Mouse (Mus musculus): ENCODE data around the gene Fam210b. TPM values are rescaled to one million over a fixed set of nuclear protein-coding genes. Genes with fewer than 3 reads are reported as not detected.
A peak's percentile ranks its signal among the peaks of the same experiment; 100 is the strongest.

Fam210b gene
- polyA plus RNA-seq, 1 experiment from 2014 or later, result 15.8 TPM

- H3K4me1 ChIP-seq (replicated peaks), result no peaks in the 10 kb centered on the region
- H3K4me3 ChIP-seq, result no peak overlapping the region
- H3K27me3 ChIP-seq, result peaks cover 31% of the 10 kb centered on the region
- H3K27ac ChIP-seq, result no peak overlapping the region
- ATAC-seq (replicated peaks; ENCODE audit: insufficient number of reproducible peaks, insufficient read depth, low FRiP score, low read depth), result no peak
- no peaks in the 10 kb centered on the region for H3K36me3 ChIP-seq
- H3K9ac ChIP-seq, result no peak overlapping the region
- H3K9me3 ChIP-seq (replicated peaks), result no peaks in the 10 kb centered on the region
- 4% methylated on average over 13 of the region's 13 CpGs for WGBS
- H3K4me2 ChIP-seq, result no peak overlapping the region
Measured at GRCm38 (mm10) chr2:172329179-172329578, 16.2 kb upstream of the Fam210b start.

- H3K9me3 ChIP-seq (replicated peaks), result no peaks in the 10 kb centered on the region
- no peak overlapping the region for H3K27ac ChIP-seq
- H3K4me2 ChIP-seq, result no peak overlapping the region
- no peaks in the 10 kb centered on the region for H3K36me3 ChIP-seq
- 81% methylated on average over 19 of the region's 19 CpGs for WGBS
- no peaks in the 10 kb centered on the region for H3K4me1 ChIP-seq (replicated peaks)
- no peak for ATAC-seq (replicated peaks; ENCODE audit: insufficient number of reproducible peaks, insufficient read depth, low FRiP score, low read depth)
- H3K27me3 ChIP-seq, result no peaks in the 10 kb centered on the region; the same call in 1 of the 2 replicates
- no peak overlapping the region for H3K4me3 ChIP-seq
- no peak overlapping the region for H3K9ac ChIP-seq
Measured at GRCm38 (mm10) chr2:172338206-172338942, 7.0 kb upstream of the Fam210b start.

- Histone ChIP-seq H3K4me3 (no peak overlapping the region), H3K4me1 (replicated peaks) (peaks cover 8% of the 10 kb centered on the region), H3K4me2 (no peak overlapping the region), H3K27me3 (no peaks in the 10 kb centered on the region), H3K9ac (no peak overlapping the region), H3K36me3 (no peaks in the 10 kb centered on the region), H3K9me3 (replicated peaks) (no peaks in the 10 kb centered on the region), H3K27ac (no peak overlapping the region)
- 58% methylated on average over 3 of the region's 3 CpGs for WGBS
- ATAC-seq (replicated peaks; ENCODE audit: insufficient number of reproducible peaks, insufficient read depth, low FRiP score, low read depth), result no peak
Measured at GRCm38 (mm10) chr2:172340936-172341335, 4.4 kb upstream of the Fam210b start.

GRCm38 (mm10) chr2:172341606-172342005 is 3.8 kb upstream of the Fam210b start:
- no peaks in the 10 kb centered on the region for H3K9me3 ChIP-seq (replicated peaks)
- no peak overlapping the region for H3K4me2 ChIP-seq
- no peak overlapping the region for H3K9ac ChIP-seq
- H3K36me3 ChIP-seq, result no peaks in the 10 kb centered on the region
- no peaks in the 10 kb centered on the region for H3K27me3 ChIP-seq
- no peak for ATAC-seq (replicated peaks; ENCODE audit: insufficient number of reproducible peaks, insufficient read depth, low FRiP score, low read depth)
- H3K27ac ChIP-seq, result no peak overlapping the region
- H3K4me3 ChIP-seq, result no peak overlapping the region
- 41% methylated on average over 5 of the region's 5 CpGs for WGBS
- peaks cover 14% of the 10 kb centered on the region for H3K4me1 ChIP-seq (replicated peaks)

- H3K36me3 ChIP-seq, result no peaks in the 10 kb centered on the region
- no peak overlapping the region for H3K27ac ChIP-seq
- no peaks in the 10 kb centered on the region for H3K27me3 ChIP-seq
- peaks cover 29% of the 10 kb centered on the region for H3K4me1 ChIP-seq (replicated peaks)
- H3K4me3 ChIP-seq, result no peak overlapping the region
- H3K9me3 ChIP-seq (replicated peaks), result no peaks in the 10 kb centered on the region
- H3K9ac ChIP-seq, result no peak overlapping the region
- ATAC-seq (replicated peaks; ENCODE audit: insufficient number of reproducible peaks, insufficient read depth, low FRiP score, low read depth), result no peak
- 84% methylated on average over 7 of the region's 7 CpGs for WGBS
- no peak overlapping the region for H3K4me2 ChIP-seq
Measured at GRCm38 (mm10) chr2:172343751-172344150, 1.6 kb upstream of the Fam210b start.

GRCm38 (mm10) chr2:172344669-172345068 is 696 bp upstream of the Fam210b start:
- Histone ChIP-seq H3K4me3 (peak overlapping the region; percentile 74), H3K9me3 (replicated peaks) (no peaks in the 10 kb centered on the region), H3K27ac (peak overlapping the region; percentile 61), H3K36me3 (no peaks in the 10 kb centered on the region), H3K9ac (0 out of 2 replicates have a peak overlapping the region, but pooled peaks have one; percentile 18), H3K27me3 (no peaks in the 10 kb centered on the region), H3K4me2 (peak overlapping the region; percentile 96), H3K4me1 (replicated peaks) (peaks cover 34% of the 10 kb centered on the region)
- ATAC-seq (replicated peaks; ENCODE audit: insufficient number of reproducible peaks, insufficient read depth, low FRiP score, low read depth), result no peak
- 34% methylated on average over 5 of the region's 5 CpGs for WGBS

- H3K4me1 ChIP-seq (replicated peaks), result peaks cover 34% of the 10 kb centered on the region
Measured at GRCm38 (mm10) chr2:172346034-172346929, 917 bp downstream of the Fam210b start.

GRCm38 (mm10) chr2:172346933-172347611 is 1.7 kb downstream of the Fam210b start:
- no peaks in the 10 kb centered on the region for H3K36me3 ChIP-seq
- H3K4me2 ChIP-seq, result peak overlapping the region; percentile 96
- no peak overlapping the region for H3K27ac ChIP-seq
- ATAC-seq (replicated peaks; ENCODE audit: insufficient number of reproducible peaks, insufficient read depth, low FRiP score, low read depth), result no peak
- no peak overlapping the region for H3K9ac ChIP-seq
- 59% methylated on average over 8 of the region's 8 CpGs for WGBS
- no peaks in the 10 kb centered on the region for H3K27me3 ChIP-seq
- H3K4me1 ChIP-seq (replicated peaks), result peaks cover 34% of the 10 kb centered on the region
- H3K9me3 ChIP-seq (replicated peaks), result no peaks in the 10 kb centered on the region
- H3K4me3 ChIP-seq, result peak overlapping the region; percentile 74; the same call in 1 of the 2 replicates

More at GRCm38 (mm10) chr2:172346034-172346929, 917 bp downstream of the Fam210b start:
- Histone ChIP-seq H3K4me3 (peak overlapping the region; percentile 74), H3K9ac (peak overlapping the region; percentile 69), H3K36me3 (no peaks in the 10 kb centered on the region), H3K27ac (peak overlapping the region; percentile 56), H3K4me2 (peak overlapping the region; percentile 96), H3K27me3 (no peaks in the 10 kb centered on the region), H3K9me3 (replicated peaks) (no peaks in the 10 kb centered on the region)
- WGBS, result 8% methylated on average over 31 of the region's 31 CpGs
- ATAC-seq (replicated peaks; ENCODE audit: insufficient number of reproducible peaks, insufficient read depth, low FRiP score, low read depth), result no peak

GRCm38 (mm10) chr2:172348297-172348950 is 3.1 kb downstream of the Fam210b start:
- no peak for ATAC-seq (replicated peaks; ENCODE audit: insufficient number of reproducible peaks, insufficient read depth, low FRiP score, low read depth)
- WGBS, result 31% methylated on average over 3 of the region's 3 CpGs

GRCm38 (mm10) chr2:172349776-172350175 is 4.4 kb downstream of the Fam210b start:
- H3K36me3 ChIP-seq, result no peaks in the 10 kb centered on the region
- H3K4me3 ChIP-seq, result no peak overlapping the region
- no peak overlapping the region for H3K4me2 ChIP-seq
- no peak overlapping the region for H3K9ac ChIP-seq
- WGBS, result 75% methylated on average over 14 of the region's 14 CpGs
- H3K27ac ChIP-seq, result no peak overlapping the region
- no peak for ATAC-seq (replicated peaks; ENCODE audit: insufficient number of reproducible peaks, insufficient read depth, low FRiP score, low read depth)
- H3K27me3 ChIP-seq, result no peaks in the 10 kb centered on the region
- H3K4me1 ChIP-seq (replicated peaks), result peaks cover 29% of the 10 kb centered on the region
- no peaks in the 10 kb centered on the region for H3K9me3 ChIP-seq (replicated peaks)

More at GRCm38 (mm10) chr2:172348297-172348950, 3.1 kb downstream of the Fam210b start:
- Histone ChIP-seq H3K9me3 (replicated peaks) (no peaks in the 10 kb centered on the region), H3K4me2 (0 out of 2 replicates have a peak overlapping the region, but pooled peaks have one; percentile 13), H3K36me3 (no peaks in the 10 kb centered on the region), H3K27ac (peak overlapping the region; percentile 7; the same call in 1 of the 2 replicates), H3K4me3 (no peak overlapping the region), H3K9ac (no peak overlapping the region), H3K27me3 (no peaks in the 10 kb centered on the region), H3K4me1 (replicated peaks) (peaks cover 34% of the 10 kb centered on the region)
